Mouse (Mus musculus) liver, embryonic 16.5 days (tissue): ENCODE results near the gene Rapgef1. TPM values are rescaled to one million over a fixed set of nuclear protein-coding genes. Genes with fewer than 3 reads are reported as not detected.

Source experiments
- ATAC-seq: fragments of 200-750 bp; cut with Nextera tagmentation; 2 replicates; pipeline ENCODE4 v1.8.0; 2017; ENCODE audit warnings: low read depth, mild to moderate bottlenecking, moderate number of reproducible peaks, moderate library complexity
- H3K27ac ChIP-seq: fragments of 300-500 bp; sonication (generic); 2 replicates; pipeline ENCODE4 v1.5.1; 2014; ENCODE audit warnings: mild to moderate bottlenecking, low read length
- H3K27me3 ChIP-seq: fragments of 300-500 bp; sonication (generic); 2 replicates; pipeline ENCODE4 v1.6.1; 2014; ENCODE audit warnings: low read depth, low read length, mixed read lengths; ENCODE audit not compliant: control insufficient read depth, insufficient read depth
- H3K36me3 ChIP-seq: fragments of 300-500 bp; sonication (generic); 2 replicates; pipeline ENCODE4 v1.6.1; 2014; ENCODE audit warnings: mild to moderate bottlenecking; ENCODE audit not compliant: control insufficient read depth, insufficient read depth
- H3K4me1 ChIP-seq: fragments of 300-500 bp; sonication (generic); 2 replicates; pipeline ENCODE4 v1.6.1; 2014; ENCODE audit warnings: low read depth, low read length, mixed read lengths; ENCODE audit not compliant: control insufficient read depth
- H3K4me2 ChIP-seq: fragments of 300-500 bp; sonication (generic); 2 replicates; pipeline ENCODE4 v1.6.1; 2014; ENCODE audit warnings: low read depth, low read length, mixed read lengths
- H3K4me3 ChIP-seq: fragments of 300-500 bp; sonication (generic); 2 replicates; pipeline ENCODE4 v1.5.1; 2014; ENCODE audit warnings: low read depth, mild to moderate bottlenecking, low read length
- H3K9ac ChIP-seq: fragments of 300-500 bp; sonication (generic); 2 replicates; pipeline ENCODE4 v1.6.1; 2014; ENCODE audit warnings: low read depth, low read length
- H3K9me3 ChIP-seq: fragments of 300-500 bp; sonication (generic); replicated peaks from 2 replicates; pipeline ENCODE4 v1.6.1; 2016; ENCODE audit warnings: low read length; ENCODE audit not compliant: control insufficient read depth
- WGBS: fragments of 180-500 bp; shearing (Covaris S2); extraction: QIAGEN DNeasy Blood & Tissue Kit; methylation state at CpG from one replicate; pipeline ENCODE4 v1.1.7; 2014; ENCODE audit not compliant: insufficient replicate concordance; 5-methylcytosine and 5-hydroxymethylcytosine counted together
- polyA plus RNA-seq: library from polyadenylated mRNA; unstranded; fragments of >200 nt; fragmentation: Nextera tagmentation; extraction: Ambion mirVana; gene quantifications from 2 replicates; pipeline ENCODE4 v1.2.1, GENCODE M21; 2015

Gene Rapgef1
- polyA plus RNA-seq, 1 experiment from 2014 or later = 4.7 TPM

DNA sequence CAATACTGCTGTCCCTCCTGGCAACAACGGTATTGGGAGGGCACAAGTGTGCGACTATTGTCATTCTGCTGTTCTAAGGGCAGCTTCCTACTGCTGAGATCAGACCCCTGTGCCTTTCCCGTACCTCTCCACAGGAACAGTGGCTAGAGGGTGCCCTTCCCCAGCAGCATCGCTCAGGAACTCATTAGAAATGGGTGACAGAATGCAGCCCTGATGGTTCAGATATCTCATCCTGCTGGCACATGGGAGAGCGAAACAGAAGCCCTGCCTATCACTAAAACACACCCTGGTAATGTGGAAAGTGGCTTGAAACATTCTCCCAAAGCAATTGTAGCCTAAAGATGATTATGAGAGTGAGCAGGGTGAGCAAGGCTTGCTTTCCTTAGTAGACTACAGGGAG lies 15.0 kb downstream of the Rapgef1 start:
- ATAC-seq = no peak
- no peaks in the 10 kb centered on the region for H3K9me3 ChIP-seq
- no peak overlapping the region for H3K9ac ChIP-seq
- no peak overlapping the region for H3K4me3 ChIP-seq
- peaks cover 27% of the 10 kb centered on the region for H3K4me1 ChIP-seq
- H3K4me2 ChIP-seq = no peak overlapping the region
- no peak overlapping the region for H3K27ac ChIP-seq
- 63% methylated on average over 5 of the region's 5 CpGs for whole genome bisulfite sequencing
- H3K36me3 ChIP-seq = no peaks in the 10 kb centered on the region
- H3K27me3 ChIP-seq = no peaks in the 10 kb centered on the region

DNA sequence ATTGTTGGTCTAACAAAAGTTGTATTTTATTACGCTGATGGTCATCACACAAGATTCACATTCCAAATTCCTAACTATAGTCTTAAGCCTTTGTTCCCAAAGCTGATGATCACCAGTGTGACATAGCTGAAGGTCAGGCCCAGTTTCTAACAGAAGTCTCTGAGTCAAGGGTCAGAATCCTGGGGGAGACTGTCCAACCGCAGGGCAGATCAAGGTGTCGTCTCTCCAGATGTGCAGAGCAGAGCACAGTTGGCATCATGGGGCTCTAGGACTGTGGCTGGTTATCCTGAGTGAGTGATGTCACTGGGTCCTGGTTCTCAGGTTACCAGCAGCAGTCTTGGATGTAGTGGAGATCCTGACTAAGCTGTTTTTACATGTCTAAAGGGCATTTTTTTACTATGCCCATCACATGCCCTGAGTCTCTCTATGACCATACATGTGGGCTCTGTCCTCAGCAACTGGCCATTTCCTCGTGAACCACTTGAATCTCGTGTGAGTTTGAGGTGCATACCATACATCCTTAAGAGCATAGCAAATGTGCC lies 16.5 kb downstream of the Rapgef1 start:
- no peaks in the 10 kb centered on the region for H3K36me3 ChIP-seq
- H3K4me2 ChIP-seq = no peak overlapping the region
- no peaks in the 10 kb centered on the region for H3K9me3 ChIP-seq
- peaks cover 25% of the 10 kb centered on the region for H3K4me1 ChIP-seq
- WGBS = 68% methylated on average over 5 of the region's 5 CpGs
- no peak overlapping the region for H3K4me3 ChIP-seq
- H3K27ac ChIP-seq = no peak overlapping the region
- ATAC-seq = no peak
- H3K27me3 ChIP-seq = no peaks in the 10 kb centered on the region
- no peak overlapping the region for H3K9ac ChIP-seq

DNA sequence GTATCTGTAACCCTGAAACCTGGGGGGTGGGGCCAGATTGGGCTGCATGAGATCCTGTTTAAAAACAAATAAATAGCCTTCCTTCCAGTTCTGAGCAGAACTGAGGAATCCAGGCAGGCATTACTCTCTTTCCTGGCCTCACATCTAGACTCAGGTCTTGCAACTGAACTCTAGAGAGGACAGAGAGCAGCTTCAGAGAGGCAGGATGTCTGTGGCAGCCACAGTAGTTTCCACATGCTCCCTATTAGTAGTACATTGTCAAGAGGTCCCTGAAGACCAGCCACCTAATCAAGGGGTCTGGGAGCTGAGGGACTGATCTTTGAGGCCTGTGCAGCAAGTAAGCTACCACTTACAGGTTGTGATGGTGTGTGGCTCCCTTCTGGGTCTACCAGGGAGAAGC lies 18.0 kb downstream of the Rapgef1 start:
- no peaks in the 10 kb centered on the region for H3K27me3 ChIP-seq
- no peak overlapping the region for H3K27ac ChIP-seq
- H3K4me1 ChIP-seq = peaks cover 14% of the 10 kb centered on the region
- no peak for ATAC-seq
- H3K36me3 ChIP-seq = no peaks in the 10 kb centered on the region
- no peak overlapping the region for H3K4me2 ChIP-seq
- no peak overlapping the region for H3K9ac ChIP-seq
- no peak overlapping the region for H3K4me3 ChIP-seq
- H3K9me3 ChIP-seq = no peaks in the 10 kb centered on the region

DNA sequence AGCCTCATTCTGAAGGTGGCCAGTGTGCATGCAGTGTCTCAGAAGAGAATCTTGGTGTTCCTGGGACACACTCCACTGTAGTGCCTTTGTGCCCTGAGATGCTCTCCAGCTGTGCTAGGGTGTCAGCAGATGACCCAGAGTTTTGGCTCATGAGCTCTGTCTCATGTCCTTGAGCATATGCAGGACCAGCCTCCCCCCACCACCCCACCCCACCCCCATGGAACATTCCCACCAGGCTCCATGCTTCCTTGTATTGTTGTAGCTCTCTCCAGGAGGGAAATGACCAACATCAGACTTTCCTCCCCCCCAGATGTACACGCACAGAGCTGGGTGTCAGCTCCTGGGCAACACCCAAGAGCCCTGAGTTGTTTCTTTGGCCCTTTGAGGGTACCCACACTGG lies 19.9 kb downstream of the Rapgef1 start:
- H3K27me3 ChIP-seq = no peaks in the 10 kb centered on the region
- H3K9ac ChIP-seq = no peak overlapping the region
- H3K27ac ChIP-seq = no peak overlapping the region
- H3K4me1 ChIP-seq = no peaks in the 10 kb centered on the region; the same call in 1 of the 2 replicates
- no peak; the same call in 1 of the 2 replicates for ATAC-seq
- H3K4me2 ChIP-seq = no peak overlapping the region
- no peak overlapping the region for H3K4me3 ChIP-seq
- H3K9me3 ChIP-seq = no peaks in the 10 kb centered on the region
- H3K36me3 ChIP-seq = no peaks in the 10 kb centered on the region
- 70% methylated on average over 1 of the region's 1 CpGs for WGBS

DNA sequence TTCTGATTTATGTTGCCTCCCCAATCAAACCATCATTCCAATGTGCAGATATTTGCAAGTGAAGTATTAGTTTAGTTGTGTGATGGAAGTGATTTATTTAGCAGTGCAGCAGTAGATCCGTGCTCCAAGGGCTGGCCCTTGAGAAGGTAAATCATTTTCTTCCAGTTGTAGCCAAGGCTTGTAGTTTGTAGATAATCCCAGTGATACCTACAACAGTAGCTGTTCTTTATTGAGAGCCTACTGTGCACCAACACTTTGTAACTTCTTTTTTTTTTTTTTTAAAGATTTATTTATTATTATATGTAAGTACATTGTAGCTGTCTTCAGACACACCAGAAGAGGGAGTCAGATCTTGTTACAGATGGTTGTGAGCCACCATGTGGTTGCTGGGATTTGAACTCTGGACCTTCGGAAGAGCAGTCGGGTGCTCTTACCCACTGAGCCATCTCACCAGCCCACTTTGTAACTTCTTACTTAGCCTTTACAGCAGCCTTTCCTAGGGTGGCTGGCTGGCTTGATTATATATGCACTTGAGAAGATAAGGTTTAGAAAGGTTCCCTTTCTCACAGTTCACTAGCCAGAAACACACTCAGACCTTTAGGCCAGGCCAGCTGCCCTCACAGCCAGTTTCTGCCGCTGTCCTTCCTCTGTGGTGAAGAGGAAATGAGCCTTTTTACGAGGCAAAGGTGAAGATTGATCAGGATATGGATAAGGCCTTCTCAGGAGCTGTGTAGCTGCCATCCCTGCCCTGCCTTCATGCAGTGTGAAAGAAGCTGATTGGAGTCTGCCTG lies 20.6 kb downstream of the Rapgef1 start:
- ATAC-seq = no peak
- Histone ChIP-seq H3K27ac (no peak overlapping the region), H3K4me1 (no peaks in the 10 kb centered on the region; the same call in 1 of the 2 replicates), H3K9me3 (no peaks in the 10 kb centered on the region), H3K27me3 (no peaks in the 10 kb centered on the region), H3K36me3 (no peaks in the 10 kb centered on the region), H3K4me3 (no peak overlapping the region), H3K9ac (no peak overlapping the region), H3K4me2 (no peak overlapping the region)
- 44% methylated on average over 5 of the region's 5 CpGs for WGBS

DNA sequence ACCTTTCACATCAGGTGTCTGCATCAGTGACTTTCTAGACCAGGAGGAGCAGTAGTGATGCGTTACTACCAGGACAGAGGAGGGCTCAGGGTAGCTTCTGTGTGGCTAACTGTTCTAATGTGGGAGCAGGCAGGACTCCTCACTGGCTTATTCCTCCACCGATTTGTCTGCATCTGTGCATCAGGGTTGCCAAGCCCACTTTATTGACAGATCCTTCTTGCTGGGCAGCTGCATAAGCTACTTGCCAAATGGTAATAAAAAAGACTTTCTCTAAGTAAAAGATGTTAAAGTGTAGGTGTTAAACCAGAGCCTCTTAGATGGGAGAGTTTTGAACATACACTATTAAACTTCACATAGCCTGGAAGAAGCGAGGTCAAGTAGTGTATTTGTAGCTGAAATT lies 22.2 kb downstream of the Rapgef1 start:
- Histone ChIP-seq H3K27ac (no peak overlapping the region), H3K4me3 (no peak overlapping the region), H3K4me2 (no peak overlapping the region), H3K36me3 (no peaks in the 10 kb centered on the region), H3K4me1 (peaks cover 5% of the 10 kb centered on the region; the same call in 1 of the 2 replicates), H3K27me3 (no peaks in the 10 kb centered on the region), H3K9me3 (no peaks in the 10 kb centered on the region), H3K9ac (no peak overlapping the region)
- no peak for ATAC-seq
- WGBS = 70% methylated on average over 3 of the region's 3 CpGs

DNA sequence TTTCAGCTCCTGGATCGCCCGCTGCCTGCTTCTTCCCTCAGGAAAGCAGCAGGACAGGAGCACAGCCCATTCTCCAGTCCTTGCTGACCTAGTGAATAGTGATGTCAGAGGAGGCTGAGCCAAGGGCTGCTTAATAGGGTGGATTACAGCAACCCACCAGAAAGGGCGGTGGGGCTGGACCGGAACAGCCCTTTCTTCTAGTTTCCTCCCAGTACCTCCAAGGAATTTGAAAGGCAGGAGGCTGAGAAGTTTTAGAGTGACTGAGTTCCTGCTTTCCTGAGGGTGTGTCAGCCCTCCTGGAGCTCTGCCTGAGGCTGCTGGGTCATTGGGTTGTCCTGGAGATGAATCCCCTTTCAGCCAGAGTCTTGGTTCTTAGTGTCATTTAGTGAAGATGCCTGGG lies 23.9 kb downstream of the Rapgef1 start:
- WGBS = 80% methylated on average over 4 of the region's 4 CpGs
- Histone ChIP-seq H3K9ac (no peak overlapping the region), H3K4me3 (no peak overlapping the region), H3K27ac (no peak overlapping the region), H3K4me2 (no peak overlapping the region), H3K4me1 (peaks cover 5% of the 10 kb centered on the region; the same call in 1 of the 2 replicates), H3K36me3 (no peaks in the 10 kb centered on the region), H3K27me3 (no peaks in the 10 kb centered on the region), H3K9me3 (no peaks in the 10 kb centered on the region)
- ATAC-seq = no peak

DNA sequence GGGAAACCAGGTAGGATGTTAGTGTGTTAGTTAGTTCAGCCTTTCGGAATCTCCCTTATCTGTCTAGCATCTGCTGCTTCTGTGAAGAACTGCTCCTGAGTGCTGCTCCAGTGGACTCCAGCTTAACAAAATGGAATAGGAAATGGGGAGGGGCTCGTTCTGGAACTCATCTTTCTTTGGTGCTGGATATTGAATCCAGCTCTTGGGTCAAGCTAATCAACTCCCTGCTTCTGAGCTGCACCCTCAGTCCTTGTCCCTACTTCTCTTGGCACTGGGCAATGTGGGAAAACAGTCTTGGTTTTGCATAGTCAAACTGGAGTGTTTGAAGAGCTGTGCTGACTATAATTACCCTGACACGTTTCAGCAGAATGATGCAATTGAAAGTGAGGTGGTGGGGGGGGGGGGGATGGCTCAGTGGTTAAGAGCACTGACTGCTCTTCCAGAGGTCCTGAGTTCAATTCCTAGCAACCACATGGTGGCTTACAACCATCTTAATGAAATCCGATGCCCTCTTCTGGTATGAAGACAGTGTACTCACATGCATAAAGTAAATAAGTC lies 25.6 kb downstream of the Rapgef1 start:
- Histone ChIP-seq H3K9ac (no peak overlapping the region), H3K36me3 (no peaks in the 10 kb centered on the region), H3K4me1 (peaks cover 5% of the 10 kb centered on the region; the same call in 1 of the 2 replicates), H3K4me3 (no peak overlapping the region), H3K4me2 (no peak overlapping the region), H3K27me3 (no peaks in the 10 kb centered on the region), H3K9me3 (no peaks in the 10 kb centered on the region), H3K27ac (no peak overlapping the region)
- no peak for ATAC-seq
- 58% methylated on average over 4 of the region's 4 CpGs for WGBS

DNA sequence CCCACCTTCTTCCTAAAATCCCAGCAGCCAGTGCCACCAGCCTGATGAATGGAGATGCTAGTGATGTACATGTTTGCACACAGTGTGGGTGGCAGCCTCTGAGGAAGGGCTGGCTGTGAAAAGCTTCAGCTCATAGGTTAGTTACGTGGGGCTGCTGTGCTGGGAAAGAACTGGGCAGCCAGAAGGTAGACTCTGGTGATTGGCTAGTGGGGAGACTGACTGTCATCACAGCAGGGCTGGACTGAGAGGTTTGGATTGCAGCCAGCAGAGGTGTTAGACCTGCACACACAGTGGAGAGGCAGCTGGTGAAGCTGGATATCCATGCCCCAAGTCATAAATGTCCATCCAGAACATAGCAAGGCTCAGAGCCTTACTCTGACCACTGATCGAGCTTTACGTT lies 27.1 kb downstream of the Rapgef1 start:
- H3K4me3 ChIP-seq = no peak overlapping the region
- no peak overlapping the region for H3K27ac ChIP-seq
- no peaks in the 10 kb centered on the region for H3K36me3 ChIP-seq
- peaks cover 5% of the 10 kb centered on the region; the same call in 1 of the 2 replicates for H3K4me1 ChIP-seq
- no peaks in the 10 kb centered on the region for H3K9me3 ChIP-seq
- H3K27me3 ChIP-seq = no peaks in the 10 kb centered on the region
- no peak overlapping the region for H3K4me2 ChIP-seq
- peak; percentile 92 for ATAC-seq
- WGBS = 72% methylated on average over 3 of the region's 3 CpGs
- no peak overlapping the region for H3K9ac ChIP-seq
